Mouse (Mus musculus): Measurements from ENCODE around the gene Mblac2. TPM values are rescaled to one million over a fixed set of nuclear protein-coding genes. Genes with fewer than 3 reads are reported as not detected.

Gene Mblac2
- total and polyA plus RNA-seq, 3 experiments = 0.13 to 0.71 (median 0.42) TPM

DNA sequence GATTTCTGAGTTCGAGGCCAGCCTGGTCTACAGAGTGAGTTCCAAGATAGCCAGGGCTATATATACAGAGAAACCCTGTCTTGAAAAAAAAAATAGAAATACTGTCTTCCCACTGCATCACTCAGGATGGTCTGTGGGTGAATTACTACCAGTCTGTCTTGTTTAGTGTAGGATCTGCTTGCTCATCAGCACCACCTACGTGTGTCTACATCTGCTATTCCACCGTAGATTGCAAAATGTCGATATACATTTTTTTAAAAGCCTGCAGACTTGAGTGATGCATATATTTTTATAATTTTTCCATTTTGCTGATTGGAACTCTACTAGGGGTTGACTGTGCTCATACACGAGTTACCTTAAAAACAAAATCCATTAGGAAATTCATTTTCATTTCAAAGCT lies 4.8 kb upstream of the Mblac2 start:
- Histone ChIP-seq H3K9ac (ENCODE audit: insufficient read depth, low read depth) (no peak overlapping the region), H3K27ac (ENCODE audit: insufficient read depth, low read depth) (no peak overlapping the region), H3K4me3 (replicated peaks in 1 of 3; ENCODE audit: low read depth in 2 of 3, low read length in 2 of 3, poor library complexity in 1 of 3) (no peak overlapping the region), H3K36me3 (replicated peaks in 1 of 2; ENCODE audit: control insufficient read depth in 1 of 2, insufficient read depth in 1 of 2, low read length in 1 of 2) (peaks cover 5 to 16% of the 10 kb centered on the region in 2 experiments), H3K79me2 (replicated peaks; ENCODE audit: control insufficient read depth, extremely low read depth, insufficient read depth, poor library complexity, severe bottlenecking) (peaks cover 13% of the 10 kb centered on the region), H3K27me3 (replicated peaks) (no peaks in the 10 kb centered on the region), H3K9me3 (replicated peaks; ENCODE audit: low read length) (no peaks in the 10 kb centered on the region), H3K4me2 (ENCODE audit: insufficient read depth, low read depth, poor library complexity, severe bottlenecking) (no peak overlapping the region), H3K4me1 (ENCODE audit: control insufficient read depth in 1 of 2, insufficient read depth in 2 of 2) (peaks cover 6 to 53% of the 10 kb centered on the region in 2 experiments)
- in situ Hi-C loops (cut with MboI; ENCODE audit: low pct_ligation_motif_present, low pct_unique_long_range_greater_than_20kb, low sequenced_read_pairs) = no loop called here
- no peak for DNase-seq (ENCODE audit: extremely low read depth)
- TF ChIP-seq RAD21 (IDR thresholded peaks at IDR 0.05; ENCODE audit: low read depth, low read length) (no peak), SMC3 (IDR thresholded peaks at IDR 0.05; ENCODE audit: low read depth, low read length) (no peak), JUN (IDR thresholded peaks at IDR 0.05; ENCODE audit: insufficient read depth, low read depth, low read length) (no peak), E2F4 (IDR thresholded peaks at IDR 0.05; ENCODE audit: insufficient replicate concordance, low read depth, low read length) (no peak), CHD2 (IDR thresholded peaks at IDR 0.05; ENCODE audit: low read length) (no peak), IRF4 (IDR thresholded peaks at IDR 0.05; ENCODE audit: low read depth, low read length) (no peak), POLR2AphosphoS2 (IDR thresholded peaks at IDR 0.05; ENCODE audit: low read depth, low read length) (no peak), UBTF (IDR thresholded peaks at IDR 0.05; ENCODE audit: low read depth, low read length) (no peak), MAZ (IDR thresholded peaks at IDR 0.05; ENCODE audit: low read depth, low read length) (no peak), ZNF384 (IDR thresholded peaks at IDR 0.05; ENCODE audit: low read depth, low read length) (no peak), TBP (conservative IDR thresholded peaks at IDR 0.05; ENCODE audit: low read depth, low read length) (no peak), GABPA (IDR thresholded peaks at IDR 0.05; ENCODE audit: insufficient replicate concordance, low read depth, low read length) (no peak), HCFC1 (IDR thresholded peaks at IDR 0.05; ENCODE audit: low read depth, low read length) (no peak), MAX (IDR thresholded peaks at IDR 0.05; ENCODE audit: low read length) (no peak), TCF12 (IDR thresholded peaks at IDR 0.05; ENCODE audit: low read depth, low read length) (no peak), PAX5 (IDR thresholded peaks at IDR 0.05; ENCODE audit: low read length) (no peak), NELFE (IDR thresholded peaks at IDR 0.05; ENCODE audit: low read depth, low read length) (no peak), NRF1 (IDR thresholded peaks at IDR 0.05; ENCODE audit: low read depth, low read length) (no peak)
- dilution Hi-C loops (cut with MboI; ENCODE audit: extremely low pct_ligation_motif_present, extremely low pct_unique_long_range_greater_than_20kb, low sequenced_read_pairs) = no loop called here

DNA sequence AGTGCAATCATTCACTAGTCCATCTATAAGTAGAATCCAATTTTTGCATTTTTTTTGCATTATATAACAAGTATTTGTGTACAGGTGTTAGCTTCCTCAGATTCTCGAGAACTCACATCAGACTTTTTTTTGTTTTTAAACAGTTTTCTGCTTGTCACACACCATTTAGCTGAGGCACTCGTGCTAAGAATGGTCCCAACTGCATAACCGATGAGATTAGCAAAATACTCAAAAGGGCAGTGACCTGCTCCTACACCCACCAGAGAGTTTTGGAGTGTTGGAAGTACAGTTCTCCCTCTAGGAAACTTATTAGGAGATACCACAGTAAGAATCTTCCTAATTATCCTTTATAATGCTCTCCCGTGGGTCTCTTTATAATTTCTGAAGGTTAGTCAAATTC lies 1.3 kb upstream of the Mblac2 start:
- H3K9ac ChIP-seq (ENCODE audit: insufficient read depth, low read depth) = peak overlapping the region; percentile 38; the same call in 1 of the 2 replicates
- TF ChIP-seq EP300 (IDR thresholded peaks at IDR 0.05; ENCODE audit: low read length) = no peak
- TF ChIP-seq ZKSCAN1 (IDR thresholded peaks at IDR 0.05; ENCODE audit: borderline replicate concordance, low read depth, low read length) = no peak
- TF ChIP-seq BHLHE40 (IDR thresholded peaks at IDR 0.05; ENCODE audit: low read depth, low read length) = no peak
- TF ChIP-seq CHD1 (IDR thresholded peaks at IDR 0.05; ENCODE audit: low read depth, low read length) = no peak
- TF ChIP-seq ELF1 (IDR thresholded peaks at IDR 0.05; ENCODE audit: low read depth, low read length) = no peak
- no peak for TF ChIP-seq ZC3H11A (IDR thresholded peaks at IDR 0.05; ENCODE audit: low read depth, low read length)
- TF ChIP-seq JUND (conservative IDR thresholded peaks at IDR 0.05; ENCODE audit: low read depth, low read length) = no peak
- no peak for TF ChIP-seq TCF12 (IDR thresholded peaks at IDR 0.05; ENCODE audit: low read depth, low read length)
- no peak for TF ChIP-seq ZNF384 (IDR thresholded peaks at IDR 0.05; ENCODE audit: low read depth, low read length)
- TF ChIP-seq MYC (IDR thresholded peaks at IDR 0.05; ENCODE audit: low read depth, low read length) = no peak
- no peak for TF ChIP-seq NELFE (IDR thresholded peaks at IDR 0.05; ENCODE audit: low read depth, low read length)
- no peak for TF ChIP-seq NRF1 (IDR thresholded peaks at IDR 0.05; ENCODE audit: low read depth, low read length)
- no peak for TF ChIP-seq MEF2A (IDR thresholded peaks at IDR 0.05; ENCODE audit: borderline replicate concordance, low read depth, low read length)
- TF ChIP-seq TBP (conservative IDR thresholded peaks at IDR 0.05; ENCODE audit: low read depth, low read length) = no peak
- no peak for TF ChIP-seq IRF4 (IDR thresholded peaks at IDR 0.05; ENCODE audit: low read depth, low read length)
- no peak for TF ChIP-seq ZMIZ1 (IDR thresholded peaks at IDR 0.05; ENCODE audit: low read depth, low read length)
- no peak for TF ChIP-seq POLR2A (IDR thresholded peaks at IDR 0.05; ENCODE audit: low read depth, low read length)
- no peak for TF ChIP-seq PAX5 (IDR thresholded peaks at IDR 0.05; ENCODE audit: low read length)
- TF ChIP-seq SMC3 (IDR thresholded peaks at IDR 0.05; ENCODE audit: low read depth, low read length) = no peak
- in situ Hi-C loops (cut with MboI; ENCODE audit: low pct_ligation_motif_present, low pct_unique_long_range_greater_than_20kb, low sequenced_read_pairs) = no loop called here
- peaks cover 13% of the 10 kb centered on the region for H3K79me2 ChIP-seq (replicated peaks; ENCODE audit: control insufficient read depth, extremely low read depth, insufficient read depth, poor library complexity, severe bottlenecking)
- H3K9me3 ChIP-seq (replicated peaks; ENCODE audit: low read length) = no peaks in the 10 kb centered on the region
- no peaks in the 10 kb centered on the region for H3K27me3 ChIP-seq (replicated peaks)
- peaks cover 0 to 7% of the 10 kb centered on the region in 2 experiments for H3K36me3 ChIP-seq (replicated peaks in 1 of 2; ENCODE audit: control insufficient read depth in 1 of 2, insufficient read depth in 1 of 2, low read length in 1 of 2)
- dilution Hi-C loops (cut with MboI; ENCODE audit: extremely low pct_ligation_motif_present, extremely low pct_unique_long_range_greater_than_20kb, low sequenced_read_pairs) = no loop called here
- no peak for DNase-seq (ENCODE audit: extremely low read depth)
- H3K4me2 ChIP-seq (ENCODE audit: insufficient read depth, low read depth, poor library complexity, severe bottlenecking) = peak overlapping the region; percentile 97
- H3K4me1 ChIP-seq (ENCODE audit: control insufficient read depth in 1 of 2, insufficient read depth in 2 of 2) = peaks cover 3 to 39% of the 10 kb centered on the region in 2 experiments; a peak in 3 of 4 replicates
- H3K27ac ChIP-seq (ENCODE audit: insufficient read depth, low read depth) = no peak overlapping the region
- H3K4me3 ChIP-seq (replicated peaks in 1 of 3; ENCODE audit: low read depth in 2 of 3, low read length in 2 of 3, poor library complexity in 1 of 3) = peak overlapping the region; percentile 80 to 90 (median 88)
